Mouse (Mus musculus) lung, postnatal 0 days (tissue): ENCODE results near the gene Ints7. TPM values are rescaled to one million over a fixed set of nuclear protein-coding genes. Genes with fewer than 3 reads are reported as not detected.
A peak's percentile ranks its signal among the peaks of the same experiment; 100 is the strongest.

Source experiments
- ATAC-seq: fragments of 200-750 bp; cut with Nextera tagmentation; 2 replicates; pipeline ENCODE4 v1.8.0; 2017; ENCODE audit warnings: moderate library complexity
- DNase-seq: peaks from one replicate; pipeline ENCODE4 v3.0.0-alpha.2; 2016; ENCODE audit warnings: low spot score
- H3K27ac ChIP-seq: fragments of 300-500 bp; sonication (generic); 2 replicates; pipeline ENCODE4 v1.5.1; 2014; ENCODE audit warnings: antibody characterized with exemption, mild to moderate bottlenecking, low read length, mixed read lengths
- H3K27me3 ChIP-seq: fragments of 300-500 bp; sonication (generic); replicated peaks from 2 replicates; pipeline ENCODE4 v1.6.1; 2014; ENCODE audit warnings: low read length, mixed read lengths; ENCODE audit not compliant: insufficient read depth
- H3K36me3 ChIP-seq: fragments of 300-500 bp; sonication (generic); 2 replicates; pipeline ENCODE4 v1.6.1; 2014; ENCODE audit warnings: low read length, mixed read lengths; ENCODE audit not compliant: insufficient read depth
- H3K4me1 ChIP-seq: fragments of 300-500 bp; sonication (generic); 2 replicates; pipeline ENCODE4 v1.6.1; 2014; ENCODE audit warnings: antibody characterized with exemption, low read depth, low read length, mixed read lengths; ENCODE audit not compliant: insufficient read depth
- H3K4me2 ChIP-seq: fragments of 300-500 bp; sonication (generic); replicated peaks from 2 replicates; pipeline ENCODE4 v1.6.1; 2014; ENCODE audit warnings: low read depth, mild to moderate bottlenecking, low read length, moderate library complexity, mixed read lengths
- H3K4me3 ChIP-seq: fragments of 300-500 bp; sonication (generic); 2 replicates; pipeline ENCODE4 v1.5.1; 2014; ENCODE audit warnings: low read depth, low read length
- H3K9ac ChIP-seq: fragments of 300-500 bp; sonication (generic); replicated peaks from 2 replicates; pipeline ENCODE4 v1.6.1; 2014; ENCODE audit warnings: low read depth, mild to moderate bottlenecking
- H3K9me3 ChIP-seq: fragments of 300-500 bp; sonication (generic); 2 replicates; pipeline ENCODE4 v1.6.1; 2016; ENCODE audit warnings: low read length, mixed read lengths
- CTCF ChIP-seq: IDR thresholded peaks from 2 replicates; pipeline ENCODE4 v1.5.1; 2016; ENCODE audit warnings: antibody characterized with exemption, mild to moderate bottlenecking
- EP300 ChIP-seq: IDR thresholded peaks from 2 replicates; pipeline ENCODE4 v1.6.1; 2016; ENCODE audit warnings: antibody characterized with exemption, mild to moderate bottlenecking, control low read depth
- WGBS: fragments of 180-500 bp; shearing (Covaris S2); extraction: QIAGEN DNeasy Blood & Tissue Kit; methylation state at CpG from one replicate; pipeline ENCODE4 v1.1.7; 2014; 5-methylcytosine and 5-hydroxymethylcytosine counted together
- polyA plus RNA-seq: library from polyadenylated mRNA; unstranded; fragments of >200 nt; fragmentation: Nextera tagmentation; extraction: Ambion mirVana; gene quantifications from 2 replicates; pipeline ENCODE4 v1.2.1, GENCODE M21; 2015

Gene Ints7
- polyA plus RNA-seq, 1 experiment from 2014 or later, result 14.3 TPM

- Histone ChIP-seq H3K27ac (no peak overlapping the region), H3K27me3 (no peaks in the 10 kb centered on the region), H3K9me3 (no peaks in the 10 kb centered on the region), H3K4me1 (no peaks in the 10 kb centered on the region), H3K36me3 (no peaks in the 10 kb centered on the region), H3K9ac (no peak overlapping the region), H3K4me2 (no peak overlapping the region), H3K4me3 (no peak overlapping the region)
- TF ChIP-seq EP300 (no peak), CTCF (no peak)
- DNase-seq (peak; percentile 69), ATAC-seq (peak; percentile 88)
- 22% methylated on average over 2 of the region's 2 CpGs for WGBS
Measured at GRCm38 (mm10) chr1:191641438-191641837, 66.0 kb downstream of the Ints7 start.

- H3K4me1 ChIP-seq, result no peaks in the 10 kb centered on the region
- H3K4me2 ChIP-seq, result no peak overlapping the region
- H3K27ac ChIP-seq, result no peak overlapping the region
- H3K36me3 ChIP-seq, result no peaks in the 10 kb centered on the region
- H3K27me3 ChIP-seq, result no peaks in the 10 kb centered on the region
- 53% methylated on average over 4 of the region's 4 CpGs for WGBS
- H3K9ac ChIP-seq, result no peak overlapping the region
- no peak for ATAC-seq
- H3K9me3 ChIP-seq, result no peaks in the 10 kb centered on the region
- TF ChIP-seq EP300 (no peak), CTCF (no peak)
- DNase-seq, result no peak
- no peak overlapping the region for H3K4me3 ChIP-seq
Measured at GRCm38 (mm10) chr1:191642903-191643302, 67.5 kb downstream of the Ints7 start.

- WGBS, result 34% methylated on average over 8 of the region's 8 CpGs
- H3K4me3 ChIP-seq, result no peak overlapping the region
- H3K9me3 ChIP-seq, result no peaks in the 10 kb centered on the region
- no peak overlapping the region for H3K9ac ChIP-seq
- TF ChIP-seq EP300 (no peak), CTCF (no peak)
- no peak; the same call in 1 of the 2 replicates for ATAC-seq
- no peaks in the 10 kb centered on the region for H3K4me1 ChIP-seq
- H3K4me2 ChIP-seq, result no peak overlapping the region
- no peak overlapping the region for H3K27ac ChIP-seq
- no peaks in the 10 kb centered on the region for H3K36me3 ChIP-seq
- H3K27me3 ChIP-seq, result no peaks in the 10 kb centered on the region
- no peak for DNase-seq
Measured at GRCm38 (mm10) chr1:191645921-191646320, 70.5 kb downstream of the Ints7 start.

- Histone ChIP-seq H3K4me2 (no peak overlapping the region), H3K9ac (no peak overlapping the region), H3K27me3 (no peaks in the 10 kb centered on the region), H3K36me3 (no peaks in the 10 kb centered on the region), H3K9me3 (no peaks in the 10 kb centered on the region), H3K27ac (no peak overlapping the region), H3K4me1 (no peaks in the 10 kb centered on the region), H3K4me3 (no peak overlapping the region)
- DNase-seq, result peak; percentile 68
- 28% methylated on average over 3 of the region's 3 CpGs for WGBS
- TF ChIP-seq EP300 (no peak), CTCF (no peak)
- peak; percentile 43 for ATAC-seq
Measured at GRCm38 (mm10) chr1:191647590-191647989, 72.2 kb downstream of the Ints7 start.

GRCm38 (mm10) chr1:191659441-191659840 is 84.0 kb downstream of the Ints7 start:
- Histone ChIP-seq H3K4me3 (no peak overlapping the region), H3K4me2 (no peak overlapping the region), H3K27ac (no peak overlapping the region), H3K9me3 (no peaks in the 10 kb centered on the region), H3K9ac (no peak overlapping the region), H3K36me3 (no peaks in the 10 kb centered on the region), H3K27me3 (no peaks in the 10 kb centered on the region), H3K4me1 (no peaks in the 10 kb centered on the region)
- WGBS, result 85% methylated on average over 3 of the region's 3 CpGs
- DNase-seq (no peak), ATAC-seq (no peak)
- TF ChIP-seq CTCF, result no peak
- TF ChIP-seq EP300, result no peak

- Histone ChIP-seq H3K4me2 (no peak overlapping the region), H3K4me3 (no peak overlapping the region), H3K9ac (no peak overlapping the region), H3K27me3 (no peaks in the 10 kb centered on the region), H3K4me1 (no peaks in the 10 kb centered on the region), H3K36me3 (no peaks in the 10 kb centered on the region), H3K9me3 (no peaks in the 10 kb centered on the region), H3K27ac (no peak overlapping the region)
- 0 out of 2 replicates have a peak, but pooled peaks have one; percentile 35 for ATAC-seq
- TF ChIP-seq CTCF (no peak), EP300 (no peak)
- DNase-seq, result peak; percentile 36
- WGBS, result 51% methylated on average over 8 of the region's 8 CpGs
Measured at GRCm38 (mm10) chr1:191661019-191661796, 85.8 kb downstream of the Ints7 start.
